ENCODE assay signal across 11 mouse cellular contexts in the genomic region with DNA sequence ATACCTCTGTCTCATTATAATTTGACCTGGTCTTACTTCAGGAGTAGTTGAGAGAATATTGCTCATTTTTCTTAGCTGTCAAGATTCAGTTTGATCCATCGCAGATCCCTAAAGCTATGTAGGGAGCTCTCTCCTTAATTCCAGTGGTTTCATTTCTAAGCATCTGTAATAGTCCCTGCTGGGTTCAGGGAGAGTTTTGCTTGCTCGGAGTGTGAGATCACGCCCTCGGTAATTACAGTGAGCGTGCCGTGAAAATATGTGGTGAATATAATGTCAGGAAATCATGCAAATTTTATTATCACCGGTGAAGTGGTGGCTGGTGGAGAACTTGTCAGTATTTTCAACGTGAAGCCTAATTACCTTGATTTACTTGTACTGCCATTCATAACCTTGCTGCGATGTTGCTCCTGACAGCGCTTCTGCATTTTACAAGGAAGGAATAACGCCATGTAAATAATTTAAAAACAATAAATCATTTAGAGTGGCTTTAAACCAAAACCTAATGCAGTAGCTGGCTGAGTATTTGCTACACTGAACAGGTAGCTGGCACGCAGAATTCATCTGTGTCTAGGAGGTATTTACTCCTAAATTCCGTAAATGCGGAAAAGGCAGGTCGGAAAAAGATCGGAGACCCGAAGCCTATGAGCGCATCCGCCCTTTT. TPM values are rescaled to one million over a fixed set of nuclear protein-coding genes. Genes with fewer than 3 reads are reported as not detected.
DNase-seq lines count a peak whose midpoint lies in the region; ATAC-seq lines count a peak whose summit lies in the region.
"Had no signal": no experiment of that assay in that cellular context is flagged by ENCODE, and none has a peak within 500 bp of the region (broad histone marks: within the 10 kb centered on the region; RNA-seq: fewer than 3 reads in every experiment).

No protein-coding gene starts in this region.

- no peak for DNase-seq in heart, adult 8-10 months (ENCODE audit: low spot score)
- DNase-seq in Muller cell, postnatal 12 days (ENCODE audit: inconsistent ontology term): peak; percentile 0
- DNase-seq in right cerebral cortex, adult 2 months (ENCODE audit: low spot score in 2 of 2): no peak
- DNase-seq in urinary bladder, postnatal 4 days (ENCODE audit: low spot score in 2 of 2): no peak
- no peak for DNase-seq in right cerebral cortex, postnatal 4 days
- DNase-seq: cerebellum, adult 9-10 months had no signal

- H3K4me1 ChIP-seq in heart, embryonic 13.5 days: peaks cover 8% of the 10 kb centered on the region
- peaks cover 13% of the 10 kb centered on the region for H3K4me1 ChIP-seq in forebrain, embryonic 16.5 days (replicated peaks; ENCODE audit: control insufficient read depth, insufficient read depth, low read length)
- peaks cover 11% of the 10 kb centered on the region for H3K4me1 ChIP-seq in limb, embryonic 15.5 days

- H3K9ac ChIP-seq in heart, embryonic 13.5 days: peak overlapping the region; percentile 17
- no peak overlapping the region for H3K9ac ChIP-seq in forebrain, embryonic 16.5 days (replicated peaks; ENCODE audit: low read depth, low read length)
- no peak overlapping the region for H3K9ac ChIP-seq in limb, embryonic 15.5 days

- no peaks in the 10 kb centered on the region for H3K9me3 ChIP-seq in heart, embryonic 13.5 days
- H3K9me3 ChIP-seq in forebrain, embryonic 16.5 days (ENCODE audit: control insufficient read depth, low read length): no peaks in the 10 kb centered on the region
- no peaks in the 10 kb centered on the region for H3K9me3 ChIP-seq in limb, embryonic 15.5 days

- WGBS in heart, embryonic 13.5 days: 4% methylated on average over 19 of the region's 19 CpGs
- WGBS in forebrain, embryonic 16.5 days: under 1% methylated on average over 19 of the region's 19 CpGs
- WGBS in limb, embryonic 15.5 days: 2% methylated on average over 19 of the region's 19 CpGs

- ATAC-seq in heart, embryonic 13.5 days (ENCODE audit: extremely low read depth, insufficient number of reproducible peaks, low FRiP score, low TSS enrichment): no peak
- no peak for ATAC-seq in forebrain, embryonic 16.5 days
- ATAC-seq in limb, embryonic 15.5 days (ENCODE audit: insufficient number of reproducible peaks, low FRiP score, low TSS enrichment, low read depth): no peak

- H3K27ac ChIP-seq in heart, embryonic 13.5 days (replicated peaks): no peak overlapping the region
- no peak overlapping the region for H3K27ac ChIP-seq in forebrain, embryonic 16.5 days (ENCODE audit: low read length)
- no peak overlapping the region for H3K27ac ChIP-seq in limb, embryonic 15.5 days

- peaks cover 40% of the 10 kb centered on the region for H3K27me3 ChIP-seq in heart, embryonic 13.5 days (replicated peaks)
- H3K27me3 ChIP-seq in forebrain, embryonic 16.5 days (replicated peaks; ENCODE audit: control insufficient read depth, insufficient read depth, low read length): peaks cover 20% of the 10 kb centered on the region
- peaks cover 37% of the 10 kb centered on the region for H3K27me3 ChIP-seq in limb, embryonic 15.5 days

- peak overlapping the region; percentile 70 for H3K4me2 ChIP-seq in heart, embryonic 13.5 days
- H3K4me2 ChIP-seq in forebrain, embryonic 16.5 days (ENCODE audit: low read length): peak overlapping the region; percentile 49
- H3K4me2 ChIP-seq in limb, embryonic 15.5 days: peak overlapping the region; percentile 32

- H3K36me3 ChIP-seq in heart, embryonic 13.5 days: no peaks in the 10 kb centered on the region
- H3K36me3 ChIP-seq in forebrain, embryonic 16.5 days (ENCODE audit: control insufficient read depth, insufficient read depth): no peaks in the 10 kb centered on the region
- no peaks in the 10 kb centered on the region for H3K36me3 ChIP-seq in limb, embryonic 15.5 days

- H3K4me3 ChIP-seq in heart, embryonic 13.5 days: peak overlapping the region; percentile 43
- H3K4me3 ChIP-seq in forebrain, embryonic 16.5 days (replicated peaks; ENCODE audit: low read length): peak overlapping the region; percentile 30
- H3K4me3 ChIP-seq in limb, embryonic 15.5 days: peak overlapping the region; percentile 21

RNA-seq across cellular contexts. Expression of gene Cfap299, which starts 36.6 kb away (rescaled TPM):
- polyA plus RNA-seq in heart, embryonic 13.5 days (2015; fragmentation: Nextera tagmentation; extraction: Ambion mirVana): 0.36 and 0.40 TPM in 2 replicates
- total RNA-seq in heart, adult 8-10 months (2022): not detected
- 0.83 and 0.92 TPM in 2 replicates for polyA plus RNA-seq in forebrain, embryonic 16.5 days (2015; fragmentation: Nextera tagmentation; extraction: Ambion mirVana)
- polyA plus RNA-seq in limb, embryonic 15.5 days (2015; fragmentation: Nextera tagmentation; extraction: Ambion mirVana): 0.48 and 0.88 TPM in 2 replicates
- total RNA-seq: gastrocnemius, adult 8-10 months had no signal
- polyA plus RNA-seq: small intestine, adult 2 months had no signal

RNA-seq across cellular contexts. Expression of gene Fgf5, which starts 38.5 kb away (rescaled TPM):
- polyA plus RNA-seq in heart, embryonic 13.5 days (2015; fragmentation: Nextera tagmentation; extraction: Ambion mirVana): 0.60 and 0.82 TPM in 2 replicates
- total RNA-seq in heart, adult 8-10 months (2022): under 1 TPM in 1 of 4 experiments, not detected in 3; 0.11 TPM
- polyA plus RNA-seq in forebrain, embryonic 16.5 days (2015; fragmentation: Nextera tagmentation; extraction: Ambion mirVana): 0.50 and 0.85 TPM in 2 replicates
- 0.36 and 0.79 TPM in 2 replicates for polyA plus RNA-seq in limb, embryonic 15.5 days (2015; fragmentation: Nextera tagmentation; extraction: Ambion mirVana)
- polyA plus RNA-seq: small intestine, adult 2 months had no signal
